Mouse (Mus musculus) myocyte (in vitro differentiated cells): ENCODE results near the gene Dap. TPM values are rescaled to one million over a fixed set of nuclear protein-coding genes. Genes with fewer than 3 reads are reported as not detected.

Experiments
- H3K27me3 ChIP-seq: one replicate; pipeline ENCODE4 v1.6.1; 2011; ENCODE audit not compliant: control insufficient read depth, insufficient read depth, insufficient read length
- H3K36me3 ChIP-seq: one replicate; pipeline ENCODE4 v1.6.1; 2011; ENCODE audit not compliant: control insufficient read depth, insufficient read depth
- H3K4me2 ChIP-seq: one replicate; pipeline ENCODE4 v1.6.1; 2011; ENCODE audit warnings: low read depth, control low read depth
- H3K4me3 ChIP-seq: one replicate; pipeline ENCODE4 v1.5.1; 2011; ENCODE audit warnings: mild to moderate bottlenecking, control low read depth, moderate library complexity
- H3K79me2 ChIP-seq: one replicate; pipeline ENCODE4 v1.6.1; 2011; ENCODE audit not compliant: control insufficient read depth, insufficient read depth
- H3ac ChIP-seq: one replicate; pipeline ENCODE4 v1.6.1; 2011; ENCODE audit not compliant: control insufficient read depth, insufficient read length
- CEBPB ChIP-seq: IDR thresholded peaks from 2 replicates; pipeline ENCODE4 v1.6.1; 2011; ENCODE audit warnings: mild to moderate bottlenecking, moderate library complexity; ENCODE audit not compliant: poor library complexity, insufficient read depth, severe bottlenecking
- E2F4 ChIP-seq: IDR thresholded peaks from one replicate; pipeline ENCODE4 v1.6.1; 2011; ENCODE audit warnings: mild to moderate bottlenecking, control low read depth, moderate library complexity; ENCODE audit not compliant: insufficient read depth
- MAX ChIP-seq: IDR thresholded peaks from one replicate; pipeline ENCODE4 v1.6.1; 2011; ENCODE audit warnings: low read depth, mild to moderate bottlenecking, control low read depth
- MYOD1 ChIP-seq, 3 experiments: IDR thresholded peaks; one replicate each; pipeline ENCODE4 v1.6.1; 2011; ENCODE audit warnings: control low read depth in 2 of 3, low read depth in 2 of 3, mild to moderate bottlenecking in 2 of 3, moderate library complexity in 1 of 3; ENCODE audit not compliant: insufficient read length in 2 of 3, control insufficient read depth in 1 of 3
- MYOG ChIP-seq, 3 experiments: IDR thresholded peaks; one replicate each; pipeline ENCODE4 v1.6.1; 2011; ENCODE audit warnings: control low read depth in 2 of 3, low read depth in 2 of 3, mild to moderate bottlenecking in 2 of 3; ENCODE audit not compliant: insufficient read length in 2 of 3, control insufficient read depth in 1 of 3, insufficient read depth in 1 of 3
- POLR2A ChIP-seq: IDR thresholded peaks from one replicate; pipeline ENCODE4 v1.6.1; 2011; ENCODE audit warnings: low read depth, mild to moderate bottlenecking, control low read depth, moderate library complexity; ENCODE audit not compliant: insufficient read length
- POLR2AphosphoS2 ChIP-seq: IDR thresholded peaks from one replicate; pipeline ENCODE4 v1.6.1; 2011; ENCODE audit warnings: low read depth, control low read depth; ENCODE audit not compliant: insufficient read length
- REST ChIP-seq: IDR thresholded peaks from one replicate; pipeline ENCODE4 v1.6.1; 2011; ENCODE audit warnings: mild to moderate bottlenecking, control low read depth, moderate library complexity; ENCODE audit not compliant: insufficient read depth, insufficient read length
- SRF ChIP-seq: IDR thresholded peaks from one replicate; pipeline ENCODE4 v1.6.1; 2011; ENCODE audit warnings: low read depth; ENCODE audit not compliant: control insufficient read depth, insufficient read length
- TCF12 ChIP-seq: IDR thresholded peaks from one replicate; pipeline ENCODE4 v1.6.1; 2011; ENCODE audit warnings: mild to moderate bottlenecking, control low read depth; ENCODE audit not compliant: poor library complexity, insufficient read depth, severe bottlenecking
- TCF3 ChIP-seq: IDR thresholded peaks from one replicate; pipeline ENCODE4 v1.6.1; 2011; ENCODE audit warnings: low read depth, control low read depth; ENCODE audit not compliant: insufficient read length
- USF1 ChIP-seq: IDR thresholded peaks from one replicate; pipeline ENCODE4 v1.6.1; 2011; ENCODE audit warnings: low read depth, mild to moderate bottlenecking, control low read depth, moderate library complexity
- polyA plus RNA-seq: library from polyadenylated mRNA; unstranded; fragments of >200 nt; fragmentation: generic; extraction: Trizol; gene quantifications from one replicate; pipeline ENCODE4 v1.2.1, GENCODE M21; 2012; ENCODE audit warnings: missing spikeins

The Dap gene
- polyA plus RNA-seq, 1 experiment, result 417 TPM

GRCm38 (mm10) chr15:31225643-31226325 lies 1.7 kb downstream of the Dap start:
- TF ChIP-seq USF1 (peak; percentile 70), E2F4 (no peak)
- Histone ChIP-seq H3K27me3 (no peaks in the 10 kb centered on the region), H3K4me3 (peak overlapping the region; percentile 52), H3K79me2 (peaks cover 50% of the 10 kb centered on the region), H3K36me3 (no peaks in the 10 kb centered on the region), H3ac (no peak overlapping the region), H3K4me2 (peak overlapping the region; percentile 63)

DNA sequence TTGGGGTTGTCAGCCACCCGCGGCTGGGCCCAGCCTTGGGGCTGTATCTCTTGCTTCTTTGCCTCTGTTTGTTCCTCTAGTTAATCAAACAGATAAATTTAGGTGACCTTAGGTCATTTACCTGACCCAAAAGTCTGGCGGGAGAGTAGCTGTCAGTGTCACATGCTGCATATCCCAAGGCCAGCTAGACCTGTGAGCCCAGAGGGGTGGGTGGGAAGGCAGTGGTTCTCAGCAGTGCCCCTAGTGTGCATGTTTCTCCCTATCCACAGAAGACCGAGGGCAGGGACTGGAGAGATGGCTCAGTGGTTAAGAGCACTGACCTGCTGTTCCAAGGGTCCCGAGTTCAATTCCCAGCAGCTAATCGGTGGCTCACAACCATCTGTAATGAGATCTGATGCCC lies 2.4 kb downstream of the Dap start:
- TF ChIP-seq MYOG (IDR thresholded peaks at IDR 0.05; ENCODE audit: control insufficient read depth in 1 of 3, insufficient read depth in 1 of 3, insufficient read length in 2 of 3, low read depth in 2 of 3), result no peak
- TF ChIP-seq USF1, result peak; percentile 19
- Histone ChIP-seq H3K4me3 (peak overlapping the region; percentile 52), H3K4me2 (peak overlapping the region; percentile 63), H3K27me3 (no peaks in the 10 kb centered on the region), H3K79me2 (peaks cover 54% of the 10 kb centered on the region), H3ac (no peak overlapping the region), H3K36me3 (no peaks in the 10 kb centered on the region)

GRCm38 (mm10) chr15:31227793-31228192 lies 3.7 kb downstream of the Dap start:
- H3K36me3 ChIP-seq, result peaks cover 2% of the 10 kb centered on the region
- H3K4me3 ChIP-seq, result no peak overlapping the region
- H3ac ChIP-seq, result no peak overlapping the region
- peak overlapping the region; percentile 14 for H3K4me2 ChIP-seq
- no peaks in the 10 kb centered on the region for H3K27me3 ChIP-seq
- peaks cover 61% of the 10 kb centered on the region for H3K79me2 ChIP-seq
- TF ChIP-seq USF1, result peak; percentile 92
- no peak for TF ChIP-seq SRF

GRCm38 (mm10) chr15:31233006-31233405 lies 8.9 kb downstream of the Dap start:
- Histone ChIP-seq H3K4me3 (no peak overlapping the region), H3K79me2 (peaks cover 25% of the 10 kb centered on the region), H3K27me3 (no peaks in the 10 kb centered on the region), H3ac (no peak overlapping the region), H3K4me2 (peak overlapping the region; percentile 20), H3K36me3 (peaks cover 37% of the 10 kb centered on the region)
- TF ChIP-seq MYOD1 (IDR thresholded peaks at IDR 0.05; ENCODE audit: control insufficient read depth in 1 of 3, insufficient read length in 2 of 3, low read depth in 2 of 3), result peak; percentile 50 to 73 (median 60)
- TF ChIP-seq E2F4, result no peak
- no peak for TF ChIP-seq POLR2A
- TF ChIP-seq REST, result no peak
- no peak for TF ChIP-seq USF1
- no peak for TF ChIP-seq POLR2AphosphoS2
- no peak for TF ChIP-seq TCF3
- TF ChIP-seq MAX, result no peak
- TF ChIP-seq CEBPB, result no peak
- no peak for TF ChIP-seq SRF
- peak in 2 of 3 experiments; percentile 62 to 77 for TF ChIP-seq MYOG (IDR thresholded peaks at IDR 0.05; ENCODE audit: control insufficient read depth in 1 of 3, insufficient read depth in 1 of 3, insufficient read length in 2 of 3, low read depth in 2 of 3)
- TF ChIP-seq TCF12, result peak; percentile 21

DNA sequence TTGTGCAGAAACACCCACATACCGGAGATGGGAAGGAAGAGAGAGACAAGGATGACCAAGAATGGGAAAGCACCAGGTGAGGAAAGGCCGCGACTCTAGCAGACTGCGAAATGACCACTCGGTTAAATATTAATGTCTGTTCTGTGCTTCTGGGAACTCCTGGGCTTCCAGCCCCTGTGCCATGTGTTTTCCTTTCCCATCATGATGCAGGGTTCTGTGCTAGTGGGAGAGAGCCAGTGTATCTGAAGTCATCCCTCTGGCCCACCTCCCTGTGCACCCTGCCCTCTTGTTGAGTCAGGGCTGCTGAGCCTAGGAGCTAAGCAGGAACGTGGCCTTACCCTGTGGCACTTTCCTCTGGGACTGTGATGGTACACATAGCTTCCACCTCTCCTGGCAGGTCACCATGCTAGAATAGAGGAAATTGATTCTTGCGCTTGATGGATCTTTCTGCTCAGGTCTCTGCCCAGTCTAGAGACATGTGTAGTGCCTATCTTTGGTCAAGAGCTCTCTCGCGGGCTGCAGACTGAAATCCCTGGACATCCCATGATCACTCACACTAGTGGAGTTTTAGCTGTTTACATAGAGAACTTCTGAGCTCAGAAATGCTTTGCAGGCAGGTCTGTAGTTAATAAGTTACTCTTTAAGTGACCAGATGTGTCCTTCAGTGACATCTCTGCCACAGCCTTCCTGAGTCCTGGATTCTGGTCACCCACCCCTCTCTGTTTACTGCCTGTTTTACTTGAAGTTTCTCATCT lies 11.9 kb downstream of the Dap start:
- Histone ChIP-seq H3K79me2 (peaks cover 18% of the 10 kb centered on the region), H3ac (no peak overlapping the region), H3K36me3 (peaks cover 66% of the 10 kb centered on the region), H3K4me2 (no peak overlapping the region), H3K27me3 (no peaks in the 10 kb centered on the region), H3K4me3 (no peak overlapping the region)
- no peak for TF ChIP-seq TCF3
- TF ChIP-seq E2F4, result no peak
- TF ChIP-seq POLR2AphosphoS2, result peak; percentile 28

DNA sequence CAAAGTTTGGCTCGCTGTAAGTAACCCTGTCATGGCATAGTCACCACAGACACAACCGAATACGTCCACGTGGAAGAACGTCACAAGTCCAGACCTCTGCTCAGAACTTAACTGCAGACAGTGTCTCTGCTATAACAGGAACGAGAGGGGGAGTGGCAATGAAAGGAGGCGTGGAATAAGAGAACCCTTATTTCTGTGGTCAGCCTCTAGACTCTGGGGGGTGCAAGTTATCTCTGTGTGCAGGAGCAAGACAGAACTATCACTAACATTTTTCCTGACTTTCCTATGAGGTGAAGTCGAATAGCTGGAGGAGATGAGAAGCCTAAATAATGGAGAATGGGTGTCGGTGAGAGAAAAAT lies 12.4 kb downstream of the Dap start:
- no peaks in the 10 kb centered on the region for H3K27me3 ChIP-seq
- no peak for TF ChIP-seq MYOG (IDR thresholded peaks at IDR 0.05; ENCODE audit: control insufficient read depth in 1 of 3, insufficient read depth in 1 of 3, insufficient read length in 2 of 3, low read depth in 2 of 3)
- TF ChIP-seq POLR2A, result no peak
- no peak overlapping the region for H3K4me2 ChIP-seq
- peaks cover 20% of the 10 kb centered on the region for H3K79me2 ChIP-seq
- peaks cover 71% of the 10 kb centered on the region for H3K36me3 ChIP-seq
- no peak overlapping the region for H3ac ChIP-seq
- H3K4me3 ChIP-seq, result no peak overlapping the region
